Mouse (Mus musculus): ENCODE data around the gene Cmc1. TPM values are rescaled to one million over a fixed set of nuclear protein-coding genes. Genes with fewer than 3 reads are reported as not detected.
"Not testable (repeated sequence)": the region's sequence is repeated elsewhere in the genome, so short reads cannot be mapped to it uniquely, and the experiment has no call there.

Gene Cmc1
- polyA plus RNA-seq, 1 experiment from 2014 or later: 54.2 TPM

DNA sequence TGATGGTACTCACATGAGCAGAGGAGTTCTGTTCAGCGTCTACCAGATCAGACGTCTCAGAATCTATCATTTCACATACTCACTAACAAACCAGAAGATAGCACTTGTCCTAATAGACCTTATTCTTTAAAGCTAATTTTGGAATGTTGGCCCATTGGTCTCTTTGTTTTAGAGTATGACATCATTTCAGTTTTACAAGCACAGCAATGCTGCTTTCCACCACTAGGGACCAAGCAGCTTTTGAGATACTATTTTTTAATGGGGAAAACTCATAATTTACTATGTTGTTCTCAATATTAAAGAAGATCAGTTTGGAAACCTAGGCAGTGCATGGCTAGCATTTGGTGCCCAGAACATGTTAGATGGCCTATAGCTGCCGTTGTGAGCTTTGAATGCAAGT, 7.3 kb upstream of the Cmc1 start:
- ATAC-seq (ENCODE audit: insufficient number of reproducible peaks, insufficient read depth, low FRiP score, low read depth): no peak
- no peaks in the 10 kb centered on the region for H3K27me3 ChIP-seq (ENCODE audit: control insufficient read depth, insufficient read depth, low read length)
- no peaks in the 10 kb centered on the region for H3K36me3 ChIP-seq (ENCODE audit: control insufficient read depth, insufficient read depth, low read length)
- no peaks in the 10 kb centered on the region for H3K9me3 ChIP-seq (ENCODE audit: control insufficient read depth, low read depth, low read length)
- H3K27ac ChIP-seq (ENCODE audit: low read length): no peak overlapping the region
- no peaks in the 10 kb centered on the region for H3K4me1 ChIP-seq (ENCODE audit: control insufficient read depth, insufficient read depth, low read length)
- WGBS: 86% methylated on average over 3 of the region's 3 CpGs
- H3K9ac ChIP-seq (replicated peaks; ENCODE audit: low read depth, low read length): no peak overlapping the region
- H3K4me3 ChIP-seq (ENCODE audit: low read depth, low read length): no peak overlapping the region
- H3K4me2 ChIP-seq (replicated peaks; ENCODE audit: low read depth, low read length): no peak overlapping the region

- Histone ChIP-seq H3K4me1 (ENCODE audit: control insufficient read depth, insufficient read depth, low read length) (no peaks in the 10 kb centered on the region), H3K27me3 (ENCODE audit: control insufficient read depth, insufficient read depth, low read length) (no peaks in the 10 kb centered on the region), H3K9me3 (ENCODE audit: control insufficient read depth, low read depth, low read length) (no peaks in the 10 kb centered on the region), H3K4me2 (replicated peaks; ENCODE audit: low read depth, low read length) (no peak overlapping the region), H3K27ac (ENCODE audit: low read length) (no peak overlapping the region), H3K9ac (replicated peaks; ENCODE audit: low read depth, low read length) (no peak overlapping the region), H3K36me3 (ENCODE audit: control insufficient read depth, insufficient read depth, low read length) (no peaks in the 10 kb centered on the region), H3K4me3 (ENCODE audit: low read depth, low read length) (no peak overlapping the region)
- 83% methylated on average over 5 of the region's 5 CpGs for WGBS
- ATAC-seq (ENCODE audit: insufficient number of reproducible peaks, insufficient read depth, low FRiP score, low read depth): no peak
Measured at GRCm38 (mm10) chr9:118154666-118155065, 4.7 kb upstream of the Cmc1 start.

DNA sequence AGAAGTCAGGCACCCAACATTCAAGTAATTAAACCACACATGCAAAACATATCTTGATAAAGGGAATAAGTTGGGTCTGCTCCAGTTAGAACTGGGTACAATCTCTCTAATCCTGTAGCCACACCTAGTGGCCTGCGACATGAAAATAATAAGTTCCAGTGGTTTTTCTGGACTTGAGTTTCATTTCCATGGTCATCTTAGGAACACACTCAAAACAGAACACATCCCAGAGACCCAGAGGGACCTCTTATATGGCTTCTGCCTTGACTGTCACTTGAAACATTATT, 1.2 kb upstream of the Cmc1 start:
- ATAC-seq (ENCODE audit: insufficient number of reproducible peaks, insufficient read depth, low FRiP score, low read depth): no peak
- H3K9me3 ChIP-seq (ENCODE audit: control insufficient read depth, low read depth, low read length): no peaks in the 10 kb centered on the region
- no peak overlapping the region for H3K4me2 ChIP-seq (replicated peaks; ENCODE audit: low read depth, low read length)
- peaks cover 5% of the 10 kb centered on the region; the same call in 1 of the 2 replicates for H3K4me1 ChIP-seq (ENCODE audit: control insufficient read depth, insufficient read depth, low read length)
- H3K27me3 ChIP-seq (ENCODE audit: control insufficient read depth, insufficient read depth, low read length): no peaks in the 10 kb centered on the region
- H3K36me3 ChIP-seq (ENCODE audit: control insufficient read depth, insufficient read depth, low read length): no peaks in the 10 kb centered on the region
- H3K4me3 ChIP-seq (ENCODE audit: low read depth, low read length): no peak overlapping the region
- WGBS: 97% methylated on average over 1 of the region's 1 CpGs
- no peak overlapping the region for H3K27ac ChIP-seq (ENCODE audit: low read length)
- H3K9ac ChIP-seq (replicated peaks; ENCODE audit: low read depth, low read length): no peak overlapping the region

DNA sequence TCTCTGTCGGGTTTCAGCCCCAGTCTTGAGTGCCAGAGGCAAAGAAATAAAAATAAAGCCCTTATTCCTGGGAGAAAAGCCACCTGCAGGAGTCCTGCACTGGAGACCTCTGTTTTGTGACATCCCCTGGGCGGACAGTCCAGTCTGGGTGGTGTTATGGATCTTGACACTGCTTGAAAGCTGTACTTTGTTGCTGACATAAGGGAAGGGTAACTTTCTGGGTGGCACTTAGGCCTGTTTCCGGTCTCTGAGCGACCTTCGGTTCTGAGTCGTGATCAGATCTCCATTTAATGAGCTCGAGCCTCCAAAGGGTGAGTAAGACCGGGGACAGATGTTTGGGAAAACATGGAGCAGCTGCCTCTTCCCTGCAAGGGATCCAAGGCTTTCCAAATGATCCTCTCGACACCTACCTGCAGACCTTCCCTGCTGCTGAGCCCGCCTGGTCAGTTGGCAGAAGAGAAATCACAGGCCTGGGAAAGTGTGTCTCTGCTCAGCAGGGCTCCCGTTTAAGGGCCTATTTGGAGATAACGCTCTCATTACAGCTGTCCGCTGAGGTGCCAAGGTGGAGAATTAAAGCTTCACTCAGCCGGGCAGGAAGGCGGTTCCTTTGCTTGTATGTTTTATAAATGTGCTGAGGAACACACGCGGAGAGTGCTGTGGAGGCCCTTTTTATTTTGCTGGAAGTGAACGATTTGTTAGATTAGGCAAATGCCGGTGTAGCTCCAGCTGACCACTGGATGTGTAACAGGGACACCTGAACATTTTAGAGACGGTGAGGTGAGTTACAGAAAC, 648 bp upstream of the Cmc1 start:
- WGBS: 73% methylated on average over 20 of the region's 20 CpGs
- H3K9ac ChIP-seq (replicated peaks; ENCODE audit: low read depth, low read length): no peak overlapping the region
- peak overlapping the region; percentile 71; the same call in 1 of the 2 replicates for H3K4me3 ChIP-seq (ENCODE audit: low read depth, low read length)
- H3K9me3 ChIP-seq (ENCODE audit: control insufficient read depth, low read depth, low read length): no peaks in the 10 kb centered on the region
- H3K27ac ChIP-seq (ENCODE audit: low read length): no peak overlapping the region
- no peaks in the 10 kb centered on the region for H3K27me3 ChIP-seq (ENCODE audit: control insufficient read depth, insufficient read depth, low read length)
- peak; percentile 38 for ATAC-seq (ENCODE audit: insufficient number of reproducible peaks, insufficient read depth, low FRiP score, low read depth)
- H3K4me1 ChIP-seq (ENCODE audit: control insufficient read depth, insufficient read depth, low read length): peaks cover 5% of the 10 kb centered on the region; the same call in 1 of the 2 replicates
- H3K36me3 ChIP-seq (ENCODE audit: control insufficient read depth, insufficient read depth, low read length): no peaks in the 10 kb centered on the region
- peak overlapping the region; percentile 25 for H3K4me2 ChIP-seq (replicated peaks; ENCODE audit: low read depth, low read length)

DNA sequence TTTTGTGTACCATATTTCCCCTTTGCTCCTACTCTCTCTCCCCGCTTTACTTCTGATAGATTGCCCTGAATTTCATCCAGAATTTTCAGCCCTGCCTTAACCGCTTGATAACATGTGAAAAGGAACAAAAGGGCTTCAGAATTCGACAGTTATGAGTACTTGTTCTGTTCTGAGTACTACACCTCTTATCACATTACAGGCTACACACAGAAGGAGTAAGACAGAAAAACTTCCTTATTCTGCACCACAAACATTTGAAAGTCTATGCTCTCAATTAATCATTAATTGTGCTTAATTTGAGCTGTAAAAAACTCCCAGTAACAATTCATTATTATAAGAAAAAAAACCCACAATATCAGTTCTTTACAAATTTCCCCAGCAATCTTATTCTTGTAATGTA, 9.6 kb downstream of the Cmc1 start:
- H3K9ac ChIP-seq (replicated peaks; ENCODE audit: low read depth, low read length); H3K9me3 ChIP-seq (ENCODE audit: control insufficient read depth, low read depth, low read length); H3K27ac ChIP-seq (ENCODE audit: low read length); H3K4me3 ChIP-seq (ENCODE audit: low read depth, low read length); H3K36me3 ChIP-seq (ENCODE audit: control insufficient read depth, insufficient read depth, low read length); H3K4me2 ChIP-seq (replicated peaks; ENCODE audit: low read depth, low read length); ATAC-seq (ENCODE audit: insufficient number of reproducible peaks, insufficient read depth, low FRiP score, low read depth); H3K27me3 ChIP-seq (ENCODE audit: control insufficient read depth, insufficient read depth, low read length); H3K4me1 ChIP-seq (ENCODE audit: control insufficient read depth, insufficient read depth, low read length): not testable (repeated sequence)
- WGBS: 80% methylated on average over 2 of the region's 3 CpGs

- Histone ChIP-seq H3K27me3 (ENCODE audit: control insufficient read depth, insufficient read depth, low read length) (no peaks in the 10 kb centered on the region), H3K9ac (replicated peaks; ENCODE audit: low read depth, low read length) (no peak overlapping the region), H3K4me2 (replicated peaks; ENCODE audit: low read depth, low read length) (no peak overlapping the region), H3K4me1 (ENCODE audit: control insufficient read depth, insufficient read depth, low read length) (no peaks in the 10 kb centered on the region), H3K4me3 (ENCODE audit: low read depth, low read length) (no peak overlapping the region), H3K9me3 (ENCODE audit: control insufficient read depth, low read depth, low read length) (no peaks in the 10 kb centered on the region), H3K27ac (ENCODE audit: low read length) (no peak overlapping the region), H3K36me3 (ENCODE audit: control insufficient read depth, insufficient read depth, low read length) (no peaks in the 10 kb centered on the region)
- no peak for ATAC-seq (ENCODE audit: insufficient number of reproducible peaks, insufficient read depth, low FRiP score, low read depth)
- 71% methylated on average over 2 of the region's 2 CpGs for WGBS
Measured at GRCm38 (mm10) chr9:118110360-118110710, 39.6 kb downstream of the Cmc1 start.

- H3K9me3 ChIP-seq (ENCODE audit: control insufficient read depth, low read depth, low read length): no peaks in the 10 kb centered on the region
- ATAC-seq (ENCODE audit: insufficient number of reproducible peaks, insufficient read depth, low FRiP score, low read depth): no peak
- WGBS: 91% methylated on average over 7 of the region's 7 CpGs
Measured at GRCm38 (mm10) chr9:118109697-118110359, 40.1 kb downstream of the Cmc1 start.

GRCm38 (mm10) chr9:118108527-118109011, 41.4 kb downstream of the Cmc1 start:
- H3K4me2 ChIP-seq (replicated peaks; ENCODE audit: low read depth, low read length): no peak overlapping the region
- no peaks in the 10 kb centered on the region for H3K36me3 ChIP-seq (ENCODE audit: control insufficient read depth, insufficient read depth, low read length)
- 67% methylated on average over 4 of the region's 4 CpGs for WGBS
- H3K9me3 ChIP-seq (ENCODE audit: control insufficient read depth, low read depth, low read length): no peaks in the 10 kb centered on the region
- no peaks in the 10 kb centered on the region for H3K27me3 ChIP-seq (ENCODE audit: control insufficient read depth, insufficient read depth, low read length)
- ATAC-seq (ENCODE audit: insufficient number of reproducible peaks, insufficient read depth, low FRiP score, low read depth): no peak
- no peak overlapping the region for H3K27ac ChIP-seq (ENCODE audit: low read length)
- H3K4me3 ChIP-seq (ENCODE audit: low read depth, low read length): no peak overlapping the region
- no peak overlapping the region for H3K9ac ChIP-seq (replicated peaks; ENCODE audit: low read depth, low read length)
- no peaks in the 10 kb centered on the region for H3K4me1 ChIP-seq (ENCODE audit: control insufficient read depth, insufficient read depth, low read length)

More at GRCm38 (mm10) chr9:118109697-118110359, 40.1 kb downstream of the Cmc1 start:
- Histone ChIP-seq H3K4me3 (ENCODE audit: low read depth, low read length) (no peak overlapping the region), H3K9ac (replicated peaks; ENCODE audit: low read depth, low read length) (no peak overlapping the region), H3K27ac (ENCODE audit: low read length) (no peak overlapping the region), H3K36me3 (ENCODE audit: control insufficient read depth, insufficient read depth, low read length) (no peaks in the 10 kb centered on the region), H3K4me1 (ENCODE audit: control insufficient read depth, insufficient read depth, low read length) (no peaks in the 10 kb centered on the region), H3K4me2 (replicated peaks; ENCODE audit: low read depth, low read length) (no peak overlapping the region), H3K27me3 (ENCODE audit: control insufficient read depth, insufficient read depth, low read length) (no peaks in the 10 kb centered on the region)

All from stomach, embryonic 14.5 days (tissue).